Mouse (Mus musculus) kidney, adult 2 months (tissue): ENCODE results near the gene Aldh8a1.

Experiments used
- CTCF ChIP-seq: fragments of 200-500 bp; conservative IDR thresholded peaks from 2 replicates; pipeline ENCODE4 v1.5.1; 2011; ENCODE audit warnings: low read depth, mild to moderate bottlenecking, control low read depth, low read length, moderate library complexity, mixed read lengths; ENCODE audit not compliant: insufficient read depth, insufficient read length
- POLR2A ChIP-seq: fragments of 200-500 bp; IDR thresholded peaks from one replicate; pipeline ENCODE4 v1.6.1; 2011; ENCODE audit warnings: low read depth, low read length, control low read depth

DNA sequence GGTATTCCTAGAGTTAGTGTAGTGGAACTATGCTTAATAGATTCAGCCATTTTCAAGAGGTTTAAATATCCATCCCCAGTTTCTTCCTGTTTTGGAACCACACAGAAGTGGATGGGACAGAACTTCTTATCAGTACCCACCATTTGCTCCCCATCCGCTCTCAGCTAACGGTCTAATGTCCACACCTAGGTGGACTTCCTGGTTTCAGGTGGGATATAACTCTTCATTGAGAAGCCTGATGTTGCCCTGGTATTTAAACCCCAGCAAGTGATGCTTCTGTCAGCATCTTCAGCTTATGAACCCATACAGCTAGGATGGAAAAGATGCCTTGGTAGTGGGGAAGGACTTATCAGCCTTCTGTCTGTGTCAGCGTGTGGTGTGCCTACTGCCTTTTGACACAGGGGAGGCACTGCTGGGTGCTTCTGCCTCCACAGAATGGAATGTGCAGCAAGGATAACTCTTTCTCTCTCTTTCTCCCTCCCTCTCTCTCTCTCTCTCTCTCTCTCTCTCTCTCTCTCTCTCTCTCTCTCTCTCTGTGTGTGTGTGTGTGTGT lies 8.1 kb downstream of the Aldh8a1 start:
- TF ChIP-seq POLR2A (no peak), CTCF (no peak)
